Mouse (Mus musculus) cortical plate, adult 2 months (tissue): ENCODE measurements around the gene Rtf1.

Experiments used
- CTCF ChIP-seq: fragments of 200-500 bp; IDR thresholded peaks from 2 replicates; pipeline ENCODE4 v1.5.1; 2011; ENCODE audit warnings: mild to moderate bottlenecking, control low read depth, low read length; ENCODE audit not compliant: insufficient read depth; ENCODE audit errors: extremely low read depth
- POLR2A ChIP-seq: fragments of 200-500 bp; IDR thresholded peaks from 2 replicates; pipeline ENCODE4 v1.6.1; 2011; ENCODE audit warnings: mild to moderate bottlenecking, low read length, control low read depth; ENCODE audit not compliant: insufficient read depth; ENCODE audit errors: extremely low read depth

GRCm38 (mm10) chr2:119692003-119692701 is 17.3 kb downstream of the Rtf1 start:
- no peak for TF ChIP-seq CTCF
- no peak for TF ChIP-seq POLR2A
